Mouse (Mus musculus) left cerebral cortex, postnatal 4 days (tissue): ENCODE results near the gene Nifk. TPM values are rescaled to one million over a fixed set of nuclear protein-coding genes. Genes with fewer than 3 reads are reported as not detected.

ENCODE experiments used
- DNase-seq: peaks from one replicate; pipeline ENCODE4 v3.0.0-alpha.2; 2022
- intact Hi-C: fragments of 180-260 bp; cut with DNase I; formaldehyde crosslinking; loops from one replicate; pipeline ENCODE4 v1.15.1; 2025
- total RNA-seq, 2 experiments: library from RNA; stranded (reverse); gene quantifications; 2 replicates each; pipeline ENCODE4 v1.2.3; 2021

Gene Nifk
- total RNA-seq = 10 to 100 TPM; 40.0 to 42.1 TPM

GRCm38 (mm10) chr1:118321661-118322201, at the start of gene Nifk:
TSS of gene Nifk (plus strand) at chr1:118321839.
- peak; percentile 93 for DNase-seq
- intact Hi-C loops = no loop called here

DNA sequence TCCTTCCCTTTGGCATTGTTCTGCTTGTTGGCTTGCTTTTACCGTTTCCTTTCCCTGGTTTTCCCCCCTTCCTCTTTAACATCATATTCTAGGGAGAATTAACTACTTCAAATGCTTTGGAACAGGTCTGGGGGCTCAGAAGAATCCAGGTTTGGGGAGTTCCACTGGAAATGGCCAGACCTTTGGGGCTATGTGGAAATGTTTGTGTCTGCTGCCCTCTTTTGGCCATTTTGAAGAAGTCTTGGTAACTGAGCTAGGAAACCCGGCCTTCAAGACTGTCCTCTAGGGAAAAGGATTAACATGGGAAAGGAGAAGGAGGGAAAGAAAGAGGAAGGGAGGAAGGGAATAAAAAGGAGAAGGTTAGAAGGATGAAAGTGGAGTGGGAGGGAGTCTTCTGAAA, 46.5 kb upstream of the Nifk start:
- intact Hi-C loops = no loop called here

GRCm38 (mm10) chr1:118292291-118292690, 29.3 kb upstream of the Nifk start:
- intact Hi-C loops = no loop called here
- no peak for DNase-seq

More for the DNA sequence above, 46.5 kb upstream of the Nifk start:
- DNase-seq = no peak

GRCm38 (mm10) chr1:118294192-118294591, 27.4 kb upstream of the Nifk start:
- no peak for DNase-seq
- intact Hi-C loops = no loop called here

GRCm38 (mm10) chr1:118294826-118295225, 26.8 kb upstream of the Nifk start:
- DNase-seq = no peak

GRCm38 (mm10) chr1:118296673-118297072, 25.0 kb upstream of the Nifk start:
- intact Hi-C loops = no loop called here
- no peak for DNase-seq

More at GRCm38 (mm10) chr1:118294826-118295225, 26.8 kb upstream of the Nifk start:
- intact Hi-C loops = no loop called here

- no peak for DNase-seq
- intact Hi-C loops = no loop called here
These were observed 23.9 kb upstream of the Nifk start for GRCm38 (mm10) chr1:118297719-118298118.

- intact Hi-C loops = no loop called here
- peak; percentile 89 for DNase-seq
These were observed 10.6 kb upstream of the Nifk start for GRCm38 (mm10) chr1:118310780-118311621.

- intact Hi-C loops = no loop called here
- DNase-seq = no peak
These were observed 9.9 kb upstream of the Nifk start, which contains the start of gene Tsn for GRCm38 (mm10) chr1:118311622-118312326. TSS of gene Tsn (minus strand) at chr1:118311739.

GRCm38 (mm10) chr1:118320696-118321095, 943 bp upstream of the Nifk start:
- DNase-seq = peak; percentile 29
- intact Hi-C loops = no loop called here

DNA sequence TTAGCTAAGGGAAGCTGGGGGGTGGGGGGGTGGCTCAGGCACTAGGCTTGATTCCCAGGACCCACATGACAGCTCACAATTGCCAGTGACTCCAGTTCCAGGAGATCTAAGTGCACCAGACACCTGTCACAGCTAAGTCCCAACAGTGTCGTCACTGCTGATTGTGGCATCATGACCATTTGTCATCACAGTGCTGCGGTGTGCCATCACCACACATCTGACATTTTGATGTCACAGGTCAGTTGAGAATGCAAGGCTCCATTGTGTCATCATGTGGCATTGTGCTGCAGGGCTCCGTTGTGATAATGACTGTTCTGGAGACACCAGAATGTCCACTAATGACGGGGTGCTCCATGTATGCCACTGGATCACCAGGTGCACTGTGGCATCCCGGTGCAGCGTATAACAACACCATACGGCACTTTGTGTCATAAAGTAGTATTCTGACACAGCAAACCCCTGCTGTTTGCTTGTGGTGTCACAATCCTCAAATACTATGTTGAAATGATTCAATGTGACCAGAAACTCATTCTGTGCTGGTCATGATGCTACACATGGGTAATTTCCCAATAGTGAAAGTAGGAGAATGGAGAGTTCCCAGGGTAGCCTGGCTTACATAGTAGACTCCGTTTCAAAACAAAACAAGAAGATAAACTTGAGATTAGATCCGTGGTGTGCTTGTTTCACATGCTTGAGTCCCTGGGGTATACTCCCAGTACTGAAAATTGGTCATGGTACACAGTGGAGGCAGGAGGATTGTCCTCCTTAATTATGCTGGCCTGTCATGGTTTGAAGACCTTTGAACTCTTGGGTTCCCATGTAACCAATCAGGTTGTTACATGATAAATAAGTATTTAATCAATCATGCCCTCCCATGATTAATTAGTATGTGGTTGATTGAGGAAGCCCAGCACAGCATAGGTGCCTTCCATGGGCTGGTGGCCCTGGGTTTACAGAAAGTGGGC, 13.4 kb downstream of the Nifk start:
- intact Hi-C loops = loop anchor here (5.0 to 10.0 kb wide), 3 partner anchors 140 to 422 kb away; no protein-coding TSS in a partner anchor
- DNase-seq = no peak

DNA sequence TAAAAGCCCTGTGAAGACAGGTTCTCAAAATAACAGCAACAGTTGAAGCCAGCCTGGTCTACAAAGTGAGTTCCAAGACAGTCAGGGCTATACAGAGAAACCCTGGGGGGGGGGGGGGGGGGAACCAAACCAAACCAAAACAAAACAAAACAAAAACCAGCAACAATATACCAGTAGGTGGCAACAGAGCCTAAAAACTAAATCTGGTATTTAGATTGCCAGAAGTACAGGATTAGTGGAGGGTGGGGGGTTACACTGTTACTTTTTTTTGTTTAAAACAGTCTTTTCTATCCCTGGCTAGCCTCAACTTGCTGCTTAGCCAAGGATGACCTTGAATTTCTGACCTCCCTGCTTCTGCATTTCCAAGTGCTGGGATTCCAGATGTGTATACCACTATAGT, 14.2 kb downstream of the Nifk start:
- DNase-seq = no peak
- intact Hi-C loops = loop anchor here (5.0 to 10.0 kb wide), 3 partner anchors 139 to 421 kb away; no protein-coding TSS in a partner anchor

GRCm38 (mm10) chr1:118337921-118338320, 16.3 kb downstream of the Nifk start:
- no peak for DNase-seq
- intact Hi-C loops = loop anchor here (5.0 to 10.0 kb wide), 3 partner anchors 137 to 419 kb away; no protein-coding TSS in a partner anchor

DNA sequence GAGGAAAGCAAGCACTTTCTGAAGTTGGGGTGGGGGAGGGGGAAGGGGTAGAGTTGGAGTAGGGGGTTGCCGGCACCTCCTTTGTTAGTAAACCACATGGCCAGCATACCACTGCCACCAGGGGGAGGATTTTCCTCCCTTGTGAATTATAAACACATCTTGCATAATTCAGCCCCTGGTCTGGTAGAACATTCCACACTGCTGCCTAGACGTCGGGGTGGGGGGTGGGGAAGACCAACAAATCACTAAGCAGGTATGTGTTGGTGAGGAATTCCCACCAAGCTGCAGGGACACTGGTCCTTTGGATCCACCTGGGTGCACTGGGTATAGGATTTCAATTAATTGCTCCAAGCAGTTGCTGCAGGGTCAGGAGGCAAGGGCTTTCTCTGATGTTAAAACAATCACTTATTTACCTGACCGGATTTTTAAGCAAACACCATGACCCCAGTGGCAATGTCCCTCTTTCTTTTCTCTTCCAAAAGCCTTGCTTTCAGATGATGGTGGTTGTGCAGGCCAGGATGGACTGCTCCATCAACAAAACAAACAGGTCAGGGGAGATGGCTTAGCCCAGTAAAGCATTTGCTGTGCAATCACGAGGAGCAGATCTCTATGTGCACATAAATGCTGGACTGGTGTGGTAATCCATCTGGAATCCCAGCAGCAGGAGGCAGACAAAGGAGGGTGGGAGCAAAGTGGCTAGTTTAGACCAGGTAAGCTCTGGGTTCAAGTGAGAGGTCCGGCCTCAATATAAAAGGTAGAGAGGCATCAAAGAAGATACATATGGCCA, 22.2 kb downstream of the Nifk start:
- DNase-seq = no peak
- intact Hi-C loops = no loop called here

GRCm38 (mm10) chr1:118349922-118350321, 28.3 kb downstream of the Nifk start:
- no peak for DNase-seq
- intact Hi-C loops = no loop called here

DNA sequence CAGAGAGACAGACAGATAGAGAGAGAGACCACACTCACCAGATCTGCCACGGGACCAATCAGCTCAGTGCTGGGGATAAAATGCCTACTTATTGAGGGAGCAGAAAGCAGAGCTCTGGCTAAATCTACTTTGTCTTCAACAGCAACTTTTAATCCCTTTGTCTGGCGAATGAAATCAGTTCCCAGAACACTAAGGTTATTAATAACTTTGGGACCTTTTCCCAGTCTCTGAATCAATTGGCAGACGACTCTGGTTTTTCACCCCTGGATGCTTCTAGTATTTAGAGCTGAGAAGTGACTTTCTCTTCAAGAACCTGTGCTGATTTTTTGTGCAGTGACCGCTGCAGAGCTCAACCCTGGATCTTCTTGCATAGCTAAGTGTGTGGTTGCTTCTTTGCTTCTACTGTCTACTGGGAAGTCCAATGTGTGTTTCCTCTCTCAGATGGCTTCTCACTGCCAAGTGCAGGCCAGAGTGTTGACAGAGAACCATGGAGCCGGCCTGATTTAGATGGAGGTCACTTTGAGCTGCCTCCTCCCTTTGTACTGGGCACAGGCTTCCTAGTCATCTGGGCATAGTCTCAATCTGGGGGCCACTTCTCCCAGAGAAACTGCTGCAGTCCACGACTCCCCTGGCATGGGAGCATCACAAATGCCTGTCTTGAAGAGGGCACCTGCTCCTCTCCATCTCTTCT, 37.6 kb downstream of the Nifk start:
- DNase-seq = no peak
- intact Hi-C loops = no loop called here

DNA sequence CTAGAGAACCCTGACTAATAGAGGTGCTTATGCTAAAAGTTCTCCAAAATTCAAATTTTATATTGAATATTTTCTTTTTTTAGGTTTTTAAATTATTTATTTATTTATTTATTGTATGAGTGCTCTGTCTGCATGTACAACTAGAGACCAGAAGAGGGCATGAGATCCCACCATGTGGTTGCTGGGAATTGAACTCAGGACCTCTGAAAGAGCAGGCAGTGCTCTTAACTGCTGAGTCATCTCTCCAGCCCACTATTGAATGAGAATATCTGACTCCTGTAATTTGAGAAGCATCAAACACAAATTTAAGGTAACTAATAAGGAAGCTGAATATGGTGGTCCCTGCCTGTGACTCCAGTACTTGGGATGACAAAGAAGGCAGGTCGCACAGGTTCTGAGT, 46.3 kb downstream of the Nifk start:
- no peak for DNase-seq
- intact Hi-C loops = no loop called here

GRCm38 (mm10) chr1:118368721-118369461, 47.3 kb downstream of the Nifk start:
- no peak for DNase-seq
- intact Hi-C loops = no loop called here
